Mouse (Mus musculus) MEL (cell line): ENCODE measurements at regions not wholly inside any gene's neighbourhood (a gene's known extent, or its start where the extent isn't known, plus 50 kb on each side); places are given as distances from the start of the nearest gene placed in this dataset.

ENCODE experiments used
- CTCF ChIP-seq, 3 experiments: IDR thresholded peaks in 2 of 3; conservative IDR thresholded peaks in 1 of 3; 2 replicates each; pipeline ENCODE4 v1.5.1; 2011 to 2012; ENCODE audit warnings: low read length in 3 of 3, low read depth in 2 of 3, mild to moderate bottlenecking in 2 of 3, improper control_type of control experiment in 1 of 3, inconsistent platforms in 1 of 3, mixed read lengths in 1 of 3, moderate library complexity in 1 of 3; ENCODE audit not compliant: control insufficient read depth in 1 of 3, insufficient read depth in 1 of 3, poor library complexity in 1 of 3, severe bottlenecking in 1 of 3
- HCFC1 ChIP-seq: IDR thresholded peaks from 2 replicates; pipeline ENCODE4 v1.6.1; 2012; ENCODE audit warnings: low read depth, mild to moderate bottlenecking, inconsistent platforms, low read length, improper control_type of control experiment, moderate library complexity
- JUND ChIP-seq: IDR thresholded peaks from 2 replicates; pipeline ENCODE4 v1.6.1; 2011; ENCODE audit warnings: low read depth, mild to moderate bottlenecking, improper control_type of control experiment, low read length
- MAX ChIP-seq: IDR thresholded peaks from 2 replicates; pipeline ENCODE4 v1.6.1; 2011; ENCODE audit warnings: low read length, improper control_type of control experiment
- MEF2A ChIP-seq: IDR thresholded peaks from 2 replicates; pipeline ENCODE4 v1.6.1; 2014; ENCODE audit warnings: low read depth, mild to moderate bottlenecking, inconsistent platforms, low read length, improper control_type of control experiment; ENCODE audit not compliant: poor library complexity, insufficient replicate concordance, severe bottlenecking; ENCODE audit errors: extremely low read depth
- MYB ChIP-seq: IDR thresholded peaks from 2 replicates; pipeline ENCODE4 v1.6.1; 2011; ENCODE audit warnings: mild to moderate bottlenecking, low read depth, low read length, improper control_type of control experiment
- POLR2A ChIP-seq, 2 experiments: IDR thresholded peaks; 2 replicates each; pipeline ENCODE4 v1.6.1; 2011 to 2012; ENCODE audit warnings: low read length in 2 of 2, mild to moderate bottlenecking in 2 of 2, control low read depth in 1 of 2, improper control_type of control experiment in 1 of 2, low read depth in 1 of 2, moderate library complexity in 1 of 2; ENCODE audit not compliant: control insufficient read depth in 1 of 2, insufficient read depth in 1 of 2, poor library complexity in 1 of 2
- POLR2AphosphoS5 ChIP-seq: IDR thresholded peaks from 2 replicates; pipeline ENCODE4 v1.6.1; 2012; ENCODE audit warnings: low read depth, borderline replicate concordance, mild to moderate bottlenecking, inconsistent platforms, low read length, moderate library complexity, mixed read lengths
- SMC3 ChIP-seq: IDR thresholded peaks from 2 replicates; pipeline ENCODE4 v1.6.1; 2011; ENCODE audit warnings: low read depth, low read length, improper control_type of control experiment
- TAL1 ChIP-seq: IDR thresholded peaks from 2 replicates; pipeline ENCODE4 v1.6.1; 2012; ENCODE audit warnings: mild to moderate bottlenecking, inconsistent platforms, low read length, moderate library complexity, mixed read lengths
- USF1 ChIP-seq: IDR thresholded peaks from 2 replicates; pipeline ENCODE4 v1.6.1; 2014; ENCODE audit warnings: low read depth, mild to moderate bottlenecking, inconsistent platforms, low read length, improper control_type of control experiment, moderate library complexity
- ZMIZ1 ChIP-seq: IDR thresholded peaks from 2 replicates; pipeline ENCODE4 v1.6.1; 2012; ENCODE audit warnings: low read depth, mild to moderate bottlenecking, inconsistent platforms, low read length, improper control_type of control experiment, moderate library complexity
- ZNF384 ChIP-seq: IDR thresholded peaks from 2 replicates; pipeline ENCODE4 v1.6.1; 2012; ENCODE audit warnings: low read depth, mild to moderate bottlenecking, inconsistent platforms, low read length, improper control_type of control experiment

DNA sequence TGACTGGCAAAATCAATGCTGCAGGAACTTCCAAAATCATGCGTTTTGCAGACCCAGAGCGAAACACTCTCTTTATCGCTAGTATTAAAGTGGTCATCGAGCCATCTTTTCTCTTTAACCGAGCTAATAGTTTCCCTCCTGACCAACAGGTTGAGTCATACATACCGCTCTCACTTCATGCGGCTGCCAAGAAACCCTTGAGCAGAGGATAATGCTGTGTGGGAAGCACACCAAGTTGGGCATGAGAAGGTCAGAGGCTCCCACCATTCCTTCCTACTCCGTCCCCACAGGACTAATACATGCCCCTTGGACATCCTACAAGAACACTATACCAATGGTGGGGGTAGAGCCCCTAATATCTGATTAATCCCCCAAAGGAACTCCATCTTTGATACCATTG, 442.7 kb upstream of the Castor2 start:
- TF ChIP-seq ZMIZ1 (no peak), TAL1 (no peak), POLR2AphosphoS5 (no peak), MEF2A (no peak), HCFC1 (no peak), POLR2A (IDR thresholded peaks at IDR 0.05; ENCODE audit: control insufficient read depth in 1 of 2, insufficient read depth in 1 of 2, low read depth in 1 of 2, low read length in 2 of 2, poor library complexity in 1 of 2) (no peak), MAX (no peak), JUND (no peak), MYB (no peak), SMC3 (no peak), CTCF (IDR thresholded peaks at IDR 0.05 in 2 of 3, conservative IDR thresholded peaks at IDR 0.05 in 1 of 3; ENCODE audit: control insufficient read depth in 1 of 3, insufficient read depth in 1 of 3, low read depth in 2 of 3, low read length in 3 of 3, poor library complexity in 1 of 3, severe bottlenecking in 1 of 3) (no peak), USF1 (no peak), ZNF384 (no peak)
